ENCODE assay signal across 10 mouse cellular contexts in the genomic region with DNA sequence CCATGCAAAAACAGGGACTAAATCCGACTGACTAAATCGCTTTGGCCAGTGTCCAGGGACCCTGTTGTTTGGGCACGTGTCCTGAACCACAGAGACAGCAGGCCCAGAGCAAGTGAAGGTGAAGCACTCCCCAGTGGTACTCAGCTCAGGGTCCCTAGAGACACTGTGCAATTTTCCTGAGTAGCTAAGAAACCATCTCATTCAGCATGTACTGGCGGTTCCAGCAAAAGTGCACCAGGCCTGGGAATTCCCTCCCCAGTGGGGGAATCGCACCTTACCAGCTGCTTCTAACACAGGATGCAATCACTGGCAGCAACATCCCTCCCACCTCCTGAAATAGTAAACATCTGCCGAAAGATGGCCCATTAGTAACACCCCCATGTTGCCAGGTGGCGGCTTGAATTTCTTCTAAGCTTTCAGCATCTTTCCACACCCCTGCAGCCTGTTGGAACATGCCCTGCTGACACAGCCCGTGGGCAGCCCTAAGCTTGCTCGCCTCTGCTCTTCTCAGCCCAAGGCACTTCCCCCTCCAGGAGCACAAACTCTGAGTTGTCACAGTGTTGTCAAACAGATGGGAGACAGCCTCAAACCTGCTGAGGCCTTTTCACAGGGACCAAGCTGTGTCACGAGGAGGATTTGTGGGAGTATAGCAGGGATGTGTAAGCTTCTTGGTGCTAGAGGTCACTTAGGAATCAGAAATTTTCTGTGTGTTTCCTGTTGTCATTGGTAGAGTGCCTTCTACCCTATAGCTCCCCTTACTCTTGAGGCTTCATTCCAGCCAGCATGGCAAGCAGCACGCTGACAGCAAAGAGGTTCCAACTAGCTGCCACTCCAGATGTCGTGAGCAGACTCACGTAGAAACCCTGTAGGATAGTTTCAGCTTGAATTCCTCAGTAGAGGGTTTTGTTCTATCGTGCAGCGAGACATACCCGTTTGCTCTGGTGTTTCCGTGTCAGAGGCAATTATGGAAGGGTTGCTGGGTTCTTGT.
DNase-seq lines count a peak whose midpoint lies in the region; ATAC-seq lines count a peak whose summit lies in the region.
"Had no signal": no experiment of that assay in that cellular context is flagged by ENCODE, and none has a peak within 500 bp of the region (broad histone marks: within the 10 kb centered on the region; RNA-seq: fewer than 3 reads in every experiment).

No protein-coding gene starts in this region.

- peak; percentile 40 for ATAC-seq in forebrain, embryonic 16.5 days
- ATAC-seq in forebrain, embryonic 15.5 days (replicated peaks): no peak; the same call in 1 of the 2 replicates
- peak; percentile 64; the same call in 1 of the 2 replicates for ATAC-seq in neural tube, embryonic 13.5 days (ENCODE audit: low read depth)

- no peak overlapping the region for H3K4me3 ChIP-seq in forebrain, embryonic 16.5 days (replicated peaks; ENCODE audit: low read length)
- H3K4me3 ChIP-seq in forebrain, embryonic 15.5 days: no peak overlapping the region
- no peak overlapping the region for H3K4me3 ChIP-seq in neural tube, embryonic 13.5 days

- 41% methylated on average over 17 of the region's 17 CpGs for WGBS in forebrain, embryonic 16.5 days
- WGBS in forebrain, embryonic 15.5 days: 42% methylated on average over 17 of the region's 17 CpGs
- WGBS in neural tube, embryonic 13.5 days: 51% methylated on average over 17 of the region's 17 CpGs

- H3K36me3 ChIP-seq in forebrain, embryonic 16.5 days (ENCODE audit: control insufficient read depth, insufficient read depth): no peaks in the 10 kb centered on the region
- no peaks in the 10 kb centered on the region for H3K36me3 ChIP-seq in forebrain, embryonic 15.5 days
- no peaks in the 10 kb centered on the region for H3K36me3 ChIP-seq in neural tube, embryonic 13.5 days

- H3K27ac ChIP-seq in forebrain, embryonic 16.5 days (ENCODE audit: low read length): no peak overlapping the region
- H3K27ac ChIP-seq in forebrain, embryonic 15.5 days (replicated peaks): no peak overlapping the region
- peak overlapping the region; percentile 38; the same call in 1 of the 2 replicates for H3K27ac ChIP-seq in neural tube, embryonic 13.5 days (replicated peaks)

- no peak for DNase-seq in neural tube, embryonic 10.5 days (ENCODE audit: extremely low spot score, low spot score)
- DNase-seq in left cerebral cortex, postnatal 14 days (ENCODE audit: low spot score in 2 of 2): peak; percentile 36 to 60
- peak; percentile 21 for DNase-seq in skeletal muscle tissue, adult 2 months (ENCODE audit: low read depth, low spot score)
- DNase-seq in layer of hippocampus, adult 11-12 months (ENCODE audit: low spot score): no peak
- DNase-seq in cerebellum, adult 18-20 months: no peak
- DNase-seq: heart, postnatal 10 days; spleen, adult 18-20 months had no signal

- no peaks in the 10 kb centered on the region; the same call in 1 of the 2 replicates for H3K27me3 ChIP-seq in forebrain, embryonic 16.5 days (replicated peaks; ENCODE audit: control insufficient read depth, insufficient read depth, low read length)
- H3K27me3 ChIP-seq in forebrain, embryonic 15.5 days: no peaks in the 10 kb centered on the region
- no peaks in the 10 kb centered on the region for H3K27me3 ChIP-seq in neural tube, embryonic 13.5 days

- no peak overlapping the region for H3K4me2 ChIP-seq in forebrain, embryonic 16.5 days (ENCODE audit: low read length)
- H3K4me2 ChIP-seq in forebrain, embryonic 15.5 days (replicated peaks): no peak overlapping the region
- no peak overlapping the region for H3K4me2 ChIP-seq in neural tube, embryonic 13.5 days

- intact Hi-C loops in left cerebral cortex, postnatal 14 days (cut with DNase I): loop anchor here (10.0 kb wide), 1 partner anchor 345 kb away; no protein-coding TSS in a partner anchor

- H3K4me1 ChIP-seq in forebrain, embryonic 16.5 days (replicated peaks; ENCODE audit: control insufficient read depth, insufficient read depth, low read length): peaks cover 8% of the 10 kb centered on the region; the same call in 1 of the 2 replicates
- H3K4me1 ChIP-seq in forebrain, embryonic 15.5 days: peaks cover 19% of the 10 kb centered on the region
- peaks cover 19% of the 10 kb centered on the region for H3K4me1 ChIP-seq in neural tube, embryonic 13.5 days (replicated peaks)

- no peak overlapping the region for H3K9ac ChIP-seq in forebrain, embryonic 16.5 days (replicated peaks; ENCODE audit: low read depth, low read length)
- H3K9ac ChIP-seq in forebrain, embryonic 15.5 days (replicated peaks): no peak overlapping the region
- H3K9ac ChIP-seq in neural tube, embryonic 13.5 days: no peak overlapping the region

- no peaks in the 10 kb centered on the region for H3K9me3 ChIP-seq in forebrain, embryonic 16.5 days (ENCODE audit: control insufficient read depth, low read length)
- H3K9me3 ChIP-seq in forebrain, embryonic 15.5 days: no peaks in the 10 kb centered on the region
- H3K9me3 ChIP-seq in neural tube, embryonic 13.5 days: no peaks in the 10 kb centered on the region

Comparison
In these comparisons a context has a peak if more than half of its experiments do, and no peak if none do; other contexts are left out.
1. DNase-seq: peak in left cerebral cortex, postnatal 14 days (2 of 2) and skeletal muscle tissue, adult 2 months (single experiment); none in neural tube, embryonic 10.5 days (single experiment), layer of hippocampus, adult 11-12 months (single experiment) and cerebellum, adult 18-20 months (0 of 2).